Mouse (Mus musculus): ENCODE measurements at regions not wholly inside any gene's neighbourhood (a gene's known extent, or its start where the extent isn't known, plus 50 kb on each side); places are given as distances from the start of the nearest gene placed in this dataset.

GRCm38 (mm10) chr12:68500794-68501193 is 658.2 kb downstream of the Rps29 start:
- DNase-seq, result no peak

- no peak for DNase-seq
These were observed 696.0 kb downstream of the Rps29 start for GRCm38 (mm10) chr12:68463032-68463431.

- no peak for DNase-seq
These were observed 700.8 kb downstream of the Rps29 start for GRCm38 (mm10) chr12:68458196-68458595.

- DNase-seq, result no peak
These were observed 732.4 kb downstream of the Rps29 start for GRCm38 (mm10) chr12:68426601-68427000.

- no peak for DNase-seq
These were observed 734.0 kb downstream of the Rps29 start for GRCm38 (mm10) chr12:68425006-68425405.
